Mouse (Mus musculus) intestine, embryonic 15.5 days (tissue): Measurements from ENCODE around the gene Sbno1. TPM values are rescaled to one million over a fixed set of nuclear protein-coding genes. Genes with fewer than 3 reads are reported as not detected.
"Not testable (repeated sequence)": the region's sequence is repeated elsewhere in the genome, so short reads cannot be mapped to it uniquely, and the experiment has no call there.

Experiments
- ATAC-seq: fragments of 200-750 bp; cut with Nextera tagmentation; 2 replicates; pipeline ENCODE4 v1.8.0; 2017; ENCODE audit warnings: moderate TSS enrichment, moderate library complexity
- H3K27ac ChIP-seq: fragments of 300-500 bp; sonication (generic); 2 replicates; pipeline ENCODE4 v1.5.1; 2015; ENCODE audit warnings: mild to moderate bottlenecking, inconsistent platforms
- H3K27me3 ChIP-seq: fragments of 300-500 bp; sonication (generic); replicated peaks from 2 replicates; pipeline ENCODE4 v1.6.1; 2015; ENCODE audit warnings: inconsistent platforms
- H3K36me3 ChIP-seq: fragments of 300-500 bp; sonication (generic); 2 replicates; pipeline ENCODE4 v1.6.1; 2015; ENCODE audit warnings: inconsistent platforms
- H3K4me1 ChIP-seq: fragments of 300-500 bp; sonication (generic); replicated peaks from 2 replicates; pipeline ENCODE4 v1.6.1; 2015; ENCODE audit warnings: inconsistent platforms
- H3K4me2 ChIP-seq: fragments of 300-500 bp; sonication (generic); replicated peaks from 2 replicates; pipeline ENCODE4 v1.6.1; 2015; ENCODE audit warnings: mild to moderate bottlenecking, inconsistent platforms
- H3K4me3 ChIP-seq: fragments of 300-500 bp; sonication (generic); replicated peaks from 2 replicates; pipeline ENCODE4 v1.5.1; 2015; ENCODE audit warnings: inconsistent platforms
- H3K9ac ChIP-seq: fragments of 300-500 bp; sonication (generic); 2 replicates; pipeline ENCODE4 v1.6.1; 2015; ENCODE audit warnings: inconsistent platforms
- H3K9me3 ChIP-seq: fragments of 300-500 bp; sonication (generic); 2 replicates; pipeline ENCODE4 v1.6.1; 2016; ENCODE audit warnings: inconsistent platforms
- WGBS: fragments of 180-500 bp; shearing (Covaris S2); methylation state at CpG from one replicate; pipeline ENCODE4 v1.1.7; 2015; 5-methylcytosine and 5-hydroxymethylcytosine counted together
- polyA plus RNA-seq: library from polyadenylated mRNA; unstranded; fragments of >200 nt; fragmentation: Nextera tagmentation; extraction: Ambion mirVana; gene quantifications from 2 replicates; pipeline ENCODE4 v1.2.1, GENCODE M21; 2015

The Sbno1 gene
- polyA plus RNA-seq, 1 experiment from 2014 or later, result 90.3 TPM

DNA sequence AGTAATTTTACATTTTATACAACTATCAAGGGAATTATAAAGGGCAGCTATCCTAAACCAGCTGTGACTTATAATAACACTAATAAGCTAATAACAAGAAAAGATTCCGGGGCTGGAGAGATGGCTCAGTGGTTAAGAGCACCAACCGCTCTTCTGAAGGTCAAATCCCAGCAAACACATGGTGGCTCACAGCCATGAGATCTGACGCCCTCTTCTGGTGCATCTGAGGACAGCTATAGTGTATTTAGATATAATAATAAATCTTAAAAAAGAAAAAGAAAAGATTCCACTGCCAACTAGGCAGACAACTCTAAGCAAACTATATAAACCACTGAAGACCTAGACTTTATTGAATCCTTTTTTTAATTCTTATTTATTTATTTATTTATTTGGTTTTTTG is 15.0 kb downstream of the Sbno1 start:
- Histone ChIP-seq H3K4me2 (no peak overlapping the region), H3K27ac (no peak overlapping the region), H3K27me3 (no peaks in the 10 kb centered on the region), H3K4me3 (no peak overlapping the region), H3K9me3 (no peaks in the 10 kb centered on the region), H3K36me3 (peaks cover 40% of the 10 kb centered on the region), H3K9ac (no peak overlapping the region), H3K4me1 (no peaks in the 10 kb centered on the region)
- no peak for ATAC-seq
- WGBS, result 88% methylated on average over 3 of the region's 3 CpGs

DNA sequence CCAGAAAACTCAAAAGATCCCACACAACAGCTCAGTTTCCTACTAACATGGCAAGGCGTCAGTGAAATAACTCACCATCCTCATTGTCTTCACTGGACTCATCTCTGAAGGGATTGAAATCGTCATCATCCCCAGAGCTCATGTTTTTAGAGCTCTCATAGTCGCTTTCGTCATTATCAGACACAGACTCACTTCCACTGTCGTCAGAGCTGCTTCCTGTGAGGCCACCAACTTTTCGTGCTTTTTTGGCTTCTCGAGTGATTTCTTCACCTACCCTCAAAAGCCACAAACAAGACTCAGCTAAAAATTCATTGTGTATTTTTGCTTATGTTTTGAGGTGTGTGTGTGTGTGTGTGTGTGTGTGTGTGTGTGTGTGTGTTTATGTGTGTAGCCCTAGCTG is 32.1 kb downstream of the Sbno1 start:
- Histone ChIP-seq H3K27me3 (no peaks in the 10 kb centered on the region), H3K4me3 (no peak overlapping the region), H3K9me3 (no peaks in the 10 kb centered on the region), H3K27ac (no peak overlapping the region), H3K9ac (no peak overlapping the region), H3K4me2 (no peak overlapping the region), H3K36me3 (peaks cover 22% of the 10 kb centered on the region), H3K4me1 (no peaks in the 10 kb centered on the region)
- ATAC-seq, result no peak
- 84% methylated on average over 7 of the region's 7 CpGs for WGBS

DNA sequence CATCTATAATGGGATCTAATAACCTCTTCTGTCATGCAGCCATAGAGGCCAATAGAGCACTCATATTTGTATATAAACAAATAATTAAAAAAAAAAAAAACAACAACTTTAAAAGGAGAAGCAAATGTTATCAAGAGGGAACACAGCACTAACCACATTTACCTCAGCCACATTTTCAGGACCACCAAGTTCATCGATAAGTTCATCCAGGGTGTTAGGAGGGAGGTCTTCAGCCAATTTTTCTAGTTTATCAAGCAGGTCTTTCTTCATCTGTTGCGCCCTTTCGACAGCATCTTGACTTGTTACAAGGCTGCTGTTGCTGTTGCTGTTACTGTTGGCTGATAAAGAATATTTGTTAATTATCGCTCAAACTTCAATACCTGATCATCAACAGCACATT is 33.4 kb downstream of the Sbno1 start:
- H3K4me3 ChIP-seq, result no peak overlapping the region
- no peaks in the 10 kb centered on the region for H3K4me1 ChIP-seq
- no peaks in the 10 kb centered on the region for H3K9me3 ChIP-seq
- no peaks in the 10 kb centered on the region for H3K27me3 ChIP-seq
- H3K4me2 ChIP-seq, result no peak overlapping the region
- no peak overlapping the region for H3K27ac ChIP-seq
- no peak overlapping the region for H3K9ac ChIP-seq
- peaks cover 26% of the 10 kb centered on the region for H3K36me3 ChIP-seq
- ATAC-seq, result no peak
- 98% methylated on average over 4 of the region's 4 CpGs for WGBS

DNA sequence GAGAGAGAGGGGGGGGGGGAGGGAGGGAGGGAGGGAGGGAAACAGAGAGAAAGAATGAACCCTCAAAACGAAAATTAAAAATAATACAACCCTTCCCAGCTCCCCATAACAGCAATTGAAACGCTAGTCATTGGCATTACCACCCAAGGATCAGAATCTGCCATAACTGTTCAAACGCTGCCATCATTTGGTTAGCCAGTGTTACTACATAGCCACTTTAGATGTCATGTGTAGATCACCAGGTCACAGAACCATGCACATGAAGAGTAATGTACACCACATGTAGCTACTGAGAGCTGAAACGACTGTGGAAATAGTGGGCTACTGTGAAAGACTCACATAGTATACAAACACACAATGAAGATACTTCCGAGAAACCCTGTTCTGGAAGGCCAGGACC is 37.9 kb downstream of the Sbno1 start:
- H3K27me3 ChIP-seq, result no peaks in the 10 kb centered on the region
- H3K27ac ChIP-seq, result no peak overlapping the region
- no peak overlapping the region for H3K4me2 ChIP-seq
- peaks cover 32% of the 10 kb centered on the region for H3K36me3 ChIP-seq
- no peak overlapping the region for H3K9ac ChIP-seq
- no peaks in the 10 kb centered on the region for H3K4me1 ChIP-seq
- no peak for ATAC-seq
- no peaks in the 10 kb centered on the region for H3K9me3 ChIP-seq
- H3K4me3 ChIP-seq, result no peak overlapping the region
- WGBS, result 67% methylated on average over 5 of the region's 5 CpGs

DNA sequence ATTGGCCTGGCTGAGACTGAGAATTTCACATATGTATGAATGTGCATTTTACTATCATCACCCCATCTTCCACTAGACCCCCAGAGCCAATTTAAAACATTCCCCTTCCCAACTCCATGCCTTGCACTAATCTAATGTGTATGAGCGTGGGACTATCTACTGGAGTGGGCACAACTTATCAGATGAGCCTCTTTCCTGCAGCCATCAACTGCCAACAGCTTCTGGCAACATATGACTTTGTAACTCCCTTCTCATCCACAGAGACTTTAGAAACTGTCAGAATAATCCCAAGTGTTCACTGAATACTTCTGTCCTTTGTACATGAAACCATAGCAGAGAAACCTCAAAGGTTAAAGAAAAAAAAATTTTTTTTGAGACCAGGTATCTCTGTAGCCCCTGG is 45.7 kb downstream of the Sbno1 start:
- WGBS, result 100% methylated on average over 1 of the region's 1 CpGs
- Histone ChIP-seq H3K4me3 (no peak overlapping the region), H3K27ac (no peak overlapping the region), H3K4me1 (no peaks in the 10 kb centered on the region), H3K36me3 (peaks cover 44% of the 10 kb centered on the region), H3K27me3 (no peaks in the 10 kb centered on the region), H3K4me2 (no peak overlapping the region), H3K9me3 (no peaks in the 10 kb centered on the region), H3K9ac (no peak overlapping the region)
- ATAC-seq, result no peak

DNA sequence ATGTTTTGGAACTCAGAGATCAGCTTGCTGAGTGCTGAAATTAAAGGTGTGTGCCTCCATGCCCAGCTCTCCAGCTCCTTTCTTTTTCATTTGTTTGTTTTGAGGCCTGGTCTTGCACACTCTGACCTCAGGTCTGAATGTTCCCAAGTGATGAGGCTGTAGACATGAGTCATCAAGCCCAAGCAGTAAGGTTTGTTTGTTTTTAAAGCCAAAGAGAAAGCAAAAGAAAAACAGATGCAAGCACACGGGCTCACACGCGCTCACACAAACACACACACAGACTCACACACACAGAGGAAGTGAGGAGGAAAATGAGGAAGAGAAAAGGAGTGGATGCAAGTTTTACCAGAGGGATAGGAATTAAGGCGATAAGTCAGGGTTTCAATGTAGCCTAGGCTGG is 48.7 kb downstream of the Sbno1 start:
- no peak overlapping the region for H3K4me2 ChIP-seq
- no peak overlapping the region for H3K4me3 ChIP-seq
- peaks cover 52% of the 10 kb centered on the region for H3K36me3 ChIP-seq
- H3K4me1 ChIP-seq, result no peaks in the 10 kb centered on the region
- no peak overlapping the region for H3K9ac ChIP-seq
- WGBS, result 90% methylated on average over 4 of the region's 4 CpGs
- no peaks in the 10 kb centered on the region for H3K9me3 ChIP-seq
- no peak for ATAC-seq
- H3K27ac ChIP-seq, result no peak overlapping the region
- H3K27me3 ChIP-seq, result no peaks in the 10 kb centered on the region

DNA sequence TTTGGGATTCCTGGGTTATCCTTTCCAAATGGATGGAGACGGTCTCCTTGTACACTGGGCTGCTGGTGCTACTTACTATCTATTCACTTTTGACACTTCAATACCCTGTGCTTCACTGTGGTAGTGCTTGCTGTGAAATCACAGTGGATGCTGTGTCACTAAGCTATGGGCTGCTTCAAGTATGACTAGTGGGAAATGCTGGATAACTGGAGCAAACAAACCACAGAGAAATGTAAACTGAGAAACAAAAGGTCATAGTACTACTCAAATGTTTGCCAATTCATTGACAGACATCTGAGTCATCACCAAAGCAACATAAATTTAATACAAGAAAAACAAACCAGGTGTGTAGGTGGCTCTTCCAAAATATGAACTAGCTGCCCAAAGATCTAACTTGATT is 49.4 kb downstream of the Sbno1 start:
- no peak overlapping the region for H3K4me3 ChIP-seq
- no peak overlapping the region for H3K4me2 ChIP-seq
- no peaks in the 10 kb centered on the region for H3K4me1 ChIP-seq
- no peaks in the 10 kb centered on the region for H3K9me3 ChIP-seq
- no peak overlapping the region for H3K27ac ChIP-seq
- 95% methylated on average over 1 of the region's 1 CpGs for WGBS
- no peak overlapping the region for H3K9ac ChIP-seq
- H3K27me3 ChIP-seq, result no peaks in the 10 kb centered on the region
- H3K36me3 ChIP-seq, result peaks cover 52% of the 10 kb centered on the region
- no peak for ATAC-seq

DNA sequence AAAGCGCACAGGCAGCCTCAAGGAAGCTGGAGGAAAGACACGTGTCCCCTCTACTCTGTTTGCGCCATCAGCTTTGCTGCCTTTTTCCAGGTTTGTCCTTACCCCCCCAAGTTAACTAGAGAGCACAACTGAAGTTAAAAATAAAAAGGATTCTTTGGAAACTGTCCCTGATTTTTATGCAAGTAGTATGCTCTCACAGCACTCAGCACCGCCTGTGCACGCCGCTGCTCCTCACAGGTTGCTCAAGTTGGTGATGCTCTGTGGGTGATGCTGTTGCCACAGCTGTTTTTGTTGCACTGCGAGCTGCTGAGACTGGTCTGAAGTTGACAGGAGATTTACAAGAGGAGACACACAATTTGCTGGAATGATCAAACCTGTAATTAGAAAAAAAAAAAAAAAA is 51.5 kb downstream of the Sbno1 start:
- Histone ChIP-seq H3K4me1 (no peaks in the 10 kb centered on the region), H3K27me3 (no peaks in the 10 kb centered on the region), H3K27ac (no peak overlapping the region), H3K4me3 (no peak overlapping the region), H3K36me3 (peaks cover 49% of the 10 kb centered on the region), H3K9ac (no peak overlapping the region), H3K4me2 (no peak overlapping the region), H3K9me3 (no peaks in the 10 kb centered on the region)
- 98% methylated on average over 7 of the region's 7 CpGs for WGBS
- no peak for ATAC-seq

DNA sequence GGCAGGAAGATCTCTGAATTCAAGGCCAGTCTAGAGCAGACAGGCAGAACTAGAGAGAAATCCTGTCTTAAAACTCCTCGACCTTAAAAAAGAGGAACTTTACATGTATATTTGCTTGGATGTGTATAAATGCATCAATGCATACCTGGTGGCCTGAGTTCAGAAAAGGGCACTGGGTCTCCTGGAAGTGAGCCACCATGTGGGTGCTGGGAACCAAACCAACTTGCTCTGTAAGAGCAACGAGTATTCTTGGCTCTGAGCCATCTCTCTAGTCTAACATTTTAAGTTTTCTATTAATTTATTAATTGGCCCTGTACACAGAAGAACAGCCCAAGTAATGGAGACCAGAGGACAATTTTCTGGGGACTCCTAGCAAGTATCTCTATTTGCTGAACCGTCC is 59.1 kb downstream of the Sbno1 start:
- Histone ChIP-seq H3K27me3 (no peaks in the 10 kb centered on the region), H3K4me2 (no peak overlapping the region), H3K9ac (no peak overlapping the region), H3K4me1 (no peaks in the 10 kb centered on the region), H3K4me3 (no peak overlapping the region), H3K9me3 (no peaks in the 10 kb centered on the region), H3K36me3 (peaks cover 15% of the 10 kb centered on the region), H3K27ac (no peak overlapping the region)
- no peak for ATAC-seq
- 73% methylated on average over 3 of the region's 3 CpGs for WGBS

DNA sequence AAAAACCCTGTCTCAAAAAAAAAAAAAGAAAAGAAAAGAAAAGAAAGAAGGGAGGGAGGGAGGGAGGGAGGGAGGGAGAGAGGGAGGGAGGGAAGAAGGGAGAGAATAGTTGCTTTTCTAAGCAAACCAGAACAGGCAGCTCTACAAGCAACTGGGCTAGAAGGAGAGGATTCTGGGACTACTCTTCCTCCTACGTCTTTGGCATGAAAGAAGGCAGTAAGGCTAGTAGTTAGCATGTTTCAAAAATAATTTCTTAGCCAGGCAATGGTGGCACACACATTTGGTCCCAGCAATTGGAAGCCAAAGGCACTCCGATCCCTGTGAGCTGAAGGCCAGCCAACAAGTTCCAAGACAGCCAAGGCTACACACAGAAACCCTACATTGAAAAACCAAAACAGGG is 60.0 kb downstream of the Sbno1 start:
- H3K36me3 ChIP-seq, result peaks cover 5% of the 10 kb centered on the region
- no peak overlapping the region for H3K4me3 ChIP-seq
- no peak for ATAC-seq
- H3K9me3 ChIP-seq, result no peaks in the 10 kb centered on the region
- H3K27ac ChIP-seq, result no peak overlapping the region
- H3K27me3 ChIP-seq, result no peaks in the 10 kb centered on the region
- H3K9ac ChIP-seq, result no peak overlapping the region
- no peaks in the 10 kb centered on the region for H3K4me1 ChIP-seq
- 88% methylated on average over 2 of the region's 2 CpGs for WGBS
- no peak overlapping the region for H3K4me2 ChIP-seq

DNA sequence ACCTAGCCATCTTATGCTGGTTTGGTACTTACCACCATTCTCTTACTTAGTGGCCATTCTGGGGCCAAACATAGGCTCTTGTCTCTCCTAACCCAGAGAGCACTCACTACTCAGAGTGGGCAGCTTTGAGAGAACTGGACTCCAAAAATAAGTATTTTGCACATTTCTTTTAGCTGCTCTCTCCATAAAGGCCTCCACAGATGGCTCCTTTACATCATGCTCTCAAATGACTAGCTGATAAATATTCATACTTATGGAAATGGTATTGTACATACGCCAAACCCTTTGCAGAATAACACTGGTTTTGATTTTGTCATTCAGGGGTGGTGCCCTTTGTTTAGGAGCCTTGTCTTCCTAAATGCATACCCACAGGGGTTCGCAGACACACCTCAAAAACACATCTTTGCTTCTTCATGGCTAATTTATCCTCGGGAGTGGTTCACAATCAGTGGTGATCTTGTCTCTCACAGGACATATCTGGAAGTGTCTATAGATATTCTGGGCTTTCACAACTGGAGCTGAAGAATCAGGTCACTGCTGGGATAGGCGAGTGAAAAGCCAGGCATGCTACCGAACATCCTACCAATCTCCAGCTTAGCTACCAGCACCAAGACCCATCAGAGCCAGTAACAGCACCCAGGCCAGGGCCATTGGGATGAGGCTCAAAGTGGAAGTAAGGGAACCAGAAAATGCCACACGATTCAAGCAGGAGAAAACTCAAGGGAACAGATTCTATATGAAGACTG is 61.5 kb downstream of the Sbno1 start:
- no peak for ATAC-seq
- Histone ChIP-seq H3K27me3 (no peaks in the 10 kb centered on the region), H3K4me2 (no peak overlapping the region), H3K9me3 (no peaks in the 10 kb centered on the region), H3K4me3 (no peak overlapping the region), H3K27ac (no peak overlapping the region), H3K4me1 (no peaks in the 10 kb centered on the region), H3K36me3 (peaks cover 4% of the 10 kb centered on the region), H3K9ac (no peak overlapping the region)
- WGBS, result 91% methylated on average over 6 of the region's 6 CpGs

DNA sequence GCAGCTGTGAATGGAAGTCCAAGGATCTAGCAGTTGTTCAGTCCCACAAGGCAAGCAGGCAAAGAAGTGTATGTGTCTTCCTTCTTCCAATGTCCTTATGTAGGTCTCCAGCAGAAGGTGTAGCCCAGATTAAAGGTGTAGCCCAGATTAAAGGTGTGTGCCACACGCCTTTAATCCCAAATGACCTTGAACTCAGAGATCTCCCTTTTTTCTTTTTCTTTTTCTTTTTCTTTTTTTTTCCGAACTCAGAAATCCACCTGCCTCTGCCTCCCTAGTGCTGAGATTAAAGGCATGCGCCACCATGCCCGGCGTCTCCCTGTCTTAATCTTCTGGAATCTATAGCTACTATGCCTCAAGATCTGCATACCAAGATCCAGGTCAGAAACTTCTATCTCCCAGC is 62.8 kb downstream of the Sbno1 start, which contains the start of gene Cdk2ap1:
TSS of gene Cdk2ap1 (minus strand) at position 101 of the 400 bp plus-strand sequence.
- H3K9me3 ChIP-seq, H3K36me3 ChIP-seq, H3K4me3 ChIP-seq, H3K27me3 ChIP-seq, H3K4me2 ChIP-seq, H3K9ac ChIP-seq, H3K4me1 ChIP-seq, H3K27ac ChIP-seq, ATAC-seq: not testable (repeated sequence)
- WGBS, result 89% methylated on average over 5 of the region's 5 CpGs

DNA sequence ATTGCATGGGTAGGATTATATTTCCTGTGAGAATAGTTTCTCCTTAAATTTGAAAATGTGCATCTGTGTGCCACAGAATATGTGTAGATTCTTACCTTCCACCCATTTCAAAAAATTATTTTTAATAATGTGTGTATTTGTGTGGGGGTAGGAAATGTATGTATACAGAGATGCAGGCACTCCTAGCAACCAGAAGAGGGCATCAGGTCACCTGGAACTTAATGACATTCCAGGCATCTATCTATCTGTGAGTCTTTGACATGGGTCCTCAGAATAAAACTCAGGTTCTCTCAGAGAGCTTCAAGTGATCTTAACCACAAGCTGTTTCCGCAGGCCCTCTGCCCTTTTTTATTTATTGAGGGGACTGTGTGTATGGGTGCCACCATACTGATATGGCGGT is 66.2 kb downstream of the Sbno1 start:
- Histone ChIP-seq H3K27ac (no peak overlapping the region), H3K9me3 (no peaks in the 10 kb centered on the region), H3K36me3 (no peaks in the 10 kb centered on the region), H3K9ac (no peak overlapping the region), H3K4me3 (no peak overlapping the region), H3K4me2 (no peak overlapping the region), H3K27me3 (no peaks in the 10 kb centered on the region), H3K4me1 (no peaks in the 10 kb centered on the region)
- 79% methylated on average over 2 of the region's 2 CpGs for WGBS
- ATAC-seq, result no peak
